Mouse (Mus musculus) brain, adult 2 months (tissue): ENCODE results near the gene Map3k13.

ENCODE experiments used
- DNase-seq: peaks from one replicate; pipeline ENCODE4 v3.0.0; 2011; ENCODE audit warnings: low read depth, low spot score

Map3k13 gene

GRCm38 (mm10) chr16:21906902-21907301, 112.8 kb downstream of the Map3k13 start:
- no peak for DNase-seq

GRCm38 (mm10) chr16:21908906-21909305, 114.8 kb downstream of the Map3k13 start:
- peak; percentile 28 for DNase-seq

GRCm38 (mm10) chr16:21913347-21913746, 119.2 kb downstream of the Map3k13 start:
- peak; percentile 58 for DNase-seq

GRCm38 (mm10) chr16:21916681-21917080, 122.5 kb downstream of the Map3k13 start:
- DNase-seq = peak; percentile 68

- DNase-seq = no peak
Observed at GRCm38 (mm10) chr16:21928471-21928870, 134.3 kb downstream of the Map3k13 start.

GRCm38 (mm10) chr16:21946761-21947715, 152.9 kb downstream of the Map3k13 start, which contains the start of gene Tmem41a:
Gene Tmem41a, minus strand, starts transcription at chr16:21947552.
- peak; percentile 95 for DNase-seq

GRCm38 (mm10) chr16:21955591-21955990, 161.4 kb downstream of the Map3k13 start:
- peak; percentile 60 for DNase-seq

- DNase-seq = no peak
Observed at GRCm38 (mm10) chr16:21965576-21965975, 171.4 kb downstream of the Map3k13 start.

GRCm38 (mm10) chr16:21969874-21970273, 175.7 kb downstream of the Map3k13 start:
- DNase-seq = no peak

- DNase-seq = no peak
Observed at GRCm38 (mm10) chr16:21970536-21970935, 176.4 kb downstream of the Map3k13 start.

GRCm38 (mm10) chr16:21971446-21971845, 177.3 kb downstream of the Map3k13 start:
- no peak for DNase-seq

- DNase-seq = peak; percentile 64
Observed at GRCm38 (mm10) chr16:21976203-21976602, 182.1 kb downstream of the Map3k13 start.

GRCm38 (mm10) chr16:21977347-21977746, 183.2 kb downstream of the Map3k13 start:
- DNase-seq = peak; percentile 48
